Mouse (Mus musculus): ENCODE measurements around the gene Klhl22. TPM values are rescaled to one million over a fixed set of nuclear protein-coding genes. Genes with fewer than 3 reads are reported as not detected.

Klhl22 gene
- total RNA-seq, 2 experiments from 2014 or later: 16.1 to 16.7 TPM

DNA sequence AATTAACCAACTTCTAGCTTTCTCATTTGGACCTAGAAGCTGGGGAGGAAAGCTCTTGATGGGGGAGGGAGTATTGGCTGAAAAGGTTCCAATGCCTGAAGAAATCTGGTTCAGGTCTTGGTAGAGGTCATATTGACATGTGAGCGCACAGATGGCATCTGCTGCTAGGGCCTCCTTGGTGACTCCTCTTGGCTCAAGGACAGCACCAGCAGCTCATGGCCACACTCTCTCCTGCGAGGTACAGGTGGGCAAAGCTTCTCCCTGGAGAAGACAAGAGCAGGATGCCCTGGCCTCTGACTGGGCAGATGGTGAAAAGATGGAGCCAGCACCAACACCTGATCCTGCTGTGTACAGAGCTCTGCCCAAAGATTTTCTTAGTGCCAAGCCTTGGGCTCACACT, 67.1 kb downstream of the Klhl22 start:
- intact Hi-C loops (cut with DNase I): no loop called here
- DNase-seq (ENCODE audit: low spot score): no peak

DNA sequence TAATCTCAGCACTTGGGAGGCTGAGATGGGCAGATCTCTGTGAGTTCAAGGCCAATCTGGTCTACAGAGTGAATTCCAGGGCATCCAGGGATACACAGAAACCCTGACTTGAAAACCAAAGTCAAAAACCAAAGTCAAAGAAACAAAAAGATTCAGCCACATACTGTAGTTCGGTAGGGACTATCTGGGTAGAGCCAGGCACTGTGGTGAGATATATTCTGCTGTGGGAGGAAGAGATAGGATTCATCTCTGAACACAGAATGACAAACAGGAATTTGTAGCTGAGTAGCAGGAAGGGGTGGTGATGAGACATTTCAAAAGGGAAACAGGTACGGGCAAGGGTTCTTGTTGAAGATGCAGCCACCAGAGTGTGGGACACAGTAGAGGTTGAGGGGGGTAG, 68.8 kb downstream of the Klhl22 start:
- no peak for DNase-seq (ENCODE audit: low spot score)
- intact Hi-C loops (cut with DNase I): no loop called here

DNA sequence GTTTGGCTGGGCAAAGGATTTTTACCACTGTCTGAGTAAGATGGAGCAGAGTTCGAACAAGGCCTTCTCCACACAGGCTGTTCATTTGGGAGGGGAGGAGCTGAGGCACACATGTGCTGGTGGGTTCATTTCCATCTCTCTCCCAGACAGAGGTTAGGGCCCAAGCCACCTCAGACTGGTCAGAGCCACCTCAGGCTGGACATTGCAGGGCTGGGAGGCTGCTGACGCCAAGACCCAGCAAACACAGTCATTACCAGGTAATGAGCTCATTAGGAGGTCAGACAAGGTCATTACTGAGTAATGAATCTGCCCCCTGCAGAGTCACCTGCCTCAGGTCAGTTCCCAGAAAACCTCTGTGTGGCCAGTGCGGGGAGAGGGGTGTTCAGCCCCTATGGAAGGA, 69.4 kb downstream of the Klhl22 start:
- no peak for DNase-seq (ENCODE audit: low spot score)
- intact Hi-C loops (cut with DNase I): no loop called here

DNA sequence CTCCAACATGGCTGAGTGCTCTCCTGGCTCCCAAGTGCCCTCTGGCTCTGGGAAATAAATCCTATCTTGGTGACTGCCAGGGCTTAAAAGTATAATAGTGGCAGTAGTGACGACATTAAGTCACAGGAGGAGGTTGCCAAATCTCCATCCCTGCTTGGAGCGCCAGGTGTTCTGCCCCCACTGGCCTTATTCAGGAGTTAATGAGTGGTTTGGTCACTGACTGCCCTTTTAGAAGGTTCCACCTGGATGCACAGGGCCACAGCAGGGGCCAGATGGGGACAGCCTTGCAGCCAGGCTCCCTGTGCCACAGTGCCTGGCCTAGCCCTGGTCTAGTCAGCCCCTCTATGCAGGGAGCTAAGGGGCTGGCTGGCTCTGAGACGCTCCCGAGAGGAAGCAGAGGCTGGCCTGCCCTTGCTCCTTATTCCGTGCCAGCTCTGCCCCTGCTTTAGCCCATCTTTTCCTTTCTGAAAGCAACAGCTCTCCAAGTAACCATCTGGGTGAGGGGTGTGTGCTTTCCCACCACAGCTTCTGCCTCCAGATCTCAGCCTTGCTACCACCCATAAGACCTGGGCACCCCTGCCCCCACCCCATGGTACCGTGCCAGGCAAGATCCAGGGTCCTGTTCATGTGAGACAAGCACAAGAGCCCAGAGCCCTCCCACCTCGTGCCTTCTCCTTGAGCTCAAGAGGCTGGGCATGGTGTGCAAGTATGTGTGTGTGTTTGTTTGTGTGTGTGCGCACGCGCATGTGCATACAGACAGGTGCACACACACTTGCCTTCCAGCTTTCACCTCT, 71.2 kb downstream of the Klhl22 start:
- intact Hi-C loops (cut with DNase I): no loop called here
- no peak for DNase-seq (ENCODE audit: low spot score)

DNA sequence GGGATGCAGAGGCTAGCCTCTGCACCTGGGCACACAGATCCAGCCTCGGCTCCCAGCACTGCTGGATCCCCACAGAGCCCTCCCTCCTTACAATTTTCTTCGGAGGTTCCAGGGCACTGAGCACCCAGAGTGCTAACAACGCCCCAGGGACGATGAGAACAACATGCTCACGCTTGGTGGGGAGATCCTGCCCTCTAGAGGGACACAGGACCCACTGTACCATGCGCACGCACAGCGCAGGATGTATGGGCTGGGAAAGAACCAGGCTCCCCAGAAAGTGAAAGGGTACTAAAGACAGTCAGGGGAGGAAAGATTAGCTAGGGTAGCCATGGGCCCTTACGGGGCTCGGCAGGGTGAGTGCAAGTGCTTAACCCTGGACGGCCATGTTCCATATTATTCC, 72.4 kb downstream of the Klhl22 start:
- intact Hi-C loops (cut with DNase I): no loop called here
- no peak for DNase-seq (ENCODE audit: low spot score)

DNA sequence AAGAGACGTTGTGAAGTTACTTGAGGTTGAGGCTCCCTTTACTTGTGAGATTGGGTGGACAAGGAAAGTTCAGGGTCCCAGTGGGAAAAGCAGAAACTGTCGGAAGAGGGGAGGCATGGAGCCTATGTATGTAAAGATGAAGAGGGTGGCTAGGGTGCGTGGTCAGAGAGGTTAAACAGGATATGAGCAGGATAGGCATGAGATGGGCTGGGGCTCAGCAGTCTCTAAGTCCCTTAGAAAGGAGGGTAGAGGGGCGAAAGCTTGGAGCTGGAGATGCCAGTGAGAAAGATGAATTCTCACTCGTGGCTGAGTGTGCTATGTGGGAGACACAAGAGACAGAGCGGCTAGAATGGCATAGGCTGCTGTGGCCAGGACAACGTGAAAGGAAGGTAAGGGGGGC, 73.4 kb downstream of the Klhl22 start, which contains the start of gene B830017H08Rik:
Gene B830017H08Rik, plus strand, starts transcription at position 301 of the 400 bp plus-strand sequence.
- DNase-seq (ENCODE audit: low spot score): no peak
- intact Hi-C loops (cut with DNase I): no loop called here

DNA sequence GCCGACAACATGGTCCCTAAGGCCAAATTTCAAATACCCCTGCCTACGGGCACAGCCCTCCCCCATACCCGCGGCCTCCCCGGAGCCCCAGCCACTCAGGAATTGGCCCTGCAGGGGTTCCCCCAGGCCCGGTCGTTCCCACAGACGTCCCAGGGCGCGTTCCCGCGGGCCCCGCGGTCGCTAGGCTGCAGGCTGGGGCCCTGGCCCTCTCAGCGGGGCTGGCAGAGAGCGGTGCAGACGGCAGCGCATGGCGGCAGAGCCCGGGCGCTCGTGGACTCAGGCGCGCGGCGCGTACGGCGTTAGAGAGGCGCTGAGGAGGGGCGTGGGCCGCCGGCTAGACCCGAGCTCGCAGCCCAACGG, 73.9 kb downstream of the Klhl22 start:
- intact Hi-C loops (cut with DNase I): no loop called here
- no peak for DNase-seq (ENCODE audit: low spot score)

DNA sequence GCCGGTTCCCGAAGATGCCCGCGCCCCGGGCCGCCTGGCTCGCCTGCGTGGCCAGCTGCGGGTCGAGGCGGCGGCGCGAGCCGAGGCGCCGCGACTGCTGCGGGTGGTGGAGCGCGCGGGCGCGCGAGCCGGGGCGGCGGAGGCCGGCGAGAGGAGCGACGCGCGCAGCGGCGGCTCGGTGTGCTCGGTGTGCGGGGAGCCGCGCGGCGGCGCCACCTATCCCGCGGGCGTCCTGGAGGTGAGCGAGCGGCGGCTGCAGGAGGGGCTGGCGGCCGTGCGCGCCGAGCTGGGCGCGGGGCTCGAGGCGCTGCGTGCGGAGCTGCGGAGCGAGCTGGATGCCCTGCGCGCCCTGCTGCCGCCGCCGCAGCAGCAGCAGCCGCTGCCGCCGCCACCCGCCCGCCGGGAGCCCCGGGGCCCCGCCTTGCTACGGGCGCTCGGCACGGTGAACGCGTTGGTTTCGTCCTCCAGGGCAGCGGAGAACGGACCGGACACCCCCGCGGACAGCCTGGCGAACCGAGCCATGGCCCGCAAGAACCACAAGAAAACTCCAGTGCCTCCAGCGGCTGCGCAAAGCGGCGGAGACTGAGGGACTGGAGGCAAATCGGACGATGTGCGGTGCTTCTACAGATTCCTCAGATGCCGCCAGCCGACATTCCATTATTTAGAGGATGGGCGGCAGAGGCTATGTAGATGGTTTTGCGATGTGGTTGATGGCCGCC, 74.4 kb downstream of the Klhl22 start:
- intact Hi-C loops (cut with DNase I): no loop called here

DNA sequence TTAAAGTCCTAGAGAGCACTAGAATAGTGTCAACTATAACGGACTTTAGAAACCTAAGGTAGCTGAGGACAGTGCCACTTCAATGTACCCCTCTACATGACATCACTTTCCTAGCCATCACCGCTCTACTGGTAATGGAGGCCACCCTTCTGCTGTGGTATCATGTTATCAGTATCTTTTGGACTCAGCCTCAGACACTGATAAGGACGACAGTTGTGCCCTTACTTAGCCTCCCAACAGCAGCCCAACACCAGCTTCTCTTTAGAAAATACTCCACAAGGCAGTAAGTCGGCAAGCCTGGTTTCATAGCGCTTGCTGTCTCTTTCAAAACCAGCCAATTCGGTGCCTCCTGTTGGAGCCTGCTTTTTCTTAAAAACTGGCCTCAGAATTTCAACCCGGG, 75.1 kb downstream of the Klhl22 start:
- no peak for DNase-seq (ENCODE audit: low spot score)
- intact Hi-C loops (cut with DNase I): no loop called here

More for the DNA sequence above, 74.4 kb downstream of the Klhl22 start:
- no peak for DNase-seq (ENCODE audit: low spot score)

DNA sequence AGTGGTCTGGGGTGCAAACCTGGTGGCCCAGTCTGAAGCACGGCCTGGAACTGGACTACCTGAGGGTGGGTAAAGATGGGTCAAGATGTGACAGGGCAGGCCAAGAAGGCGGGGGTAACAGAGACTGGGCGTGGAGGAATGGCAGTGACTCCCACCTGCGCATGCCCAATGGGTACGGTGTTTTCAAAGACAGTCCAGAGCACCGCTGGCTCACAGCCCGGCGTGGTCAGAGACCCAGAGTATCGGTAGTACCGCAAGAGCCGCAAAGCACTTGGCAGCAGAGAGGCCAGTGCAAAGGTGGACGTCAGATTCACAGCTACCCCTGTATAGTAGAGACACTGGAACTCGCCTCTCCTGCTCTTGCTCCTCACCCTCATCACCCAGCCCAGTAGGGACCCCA, 76.1 kb downstream of the Klhl22 start:
- no peak for DNase-seq (ENCODE audit: low spot score)
- intact Hi-C loops (cut with DNase I): no loop called here

DNA sequence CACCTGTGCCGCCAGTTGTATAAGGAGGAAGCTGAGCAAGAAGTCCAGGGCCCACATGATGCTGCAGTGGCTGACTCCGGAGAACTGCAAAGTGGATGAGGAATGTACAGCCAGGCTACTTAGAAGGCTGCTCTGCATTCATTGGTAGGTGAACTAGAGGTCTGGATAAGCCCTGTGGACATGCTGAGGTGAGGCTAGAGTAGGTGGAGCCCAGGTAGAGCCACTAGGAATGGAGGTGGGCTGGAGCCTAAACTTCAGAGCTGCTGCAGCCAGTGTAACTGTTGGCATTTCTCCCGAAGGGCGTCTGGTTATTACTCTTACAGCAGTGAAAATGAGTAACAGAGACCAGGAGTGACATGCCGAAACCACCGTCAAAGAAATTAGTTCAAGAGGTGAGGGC, 78.6 kb downstream of the Klhl22 start, which contains the start of gene Car15:
Gene Car15, minus strand, starts transcription at position 314 of the 400 bp plus-strand sequence.
- intact Hi-C loops (cut with DNase I): no loop called here
- DNase-seq (ENCODE audit: low spot score): no peak

DNA sequence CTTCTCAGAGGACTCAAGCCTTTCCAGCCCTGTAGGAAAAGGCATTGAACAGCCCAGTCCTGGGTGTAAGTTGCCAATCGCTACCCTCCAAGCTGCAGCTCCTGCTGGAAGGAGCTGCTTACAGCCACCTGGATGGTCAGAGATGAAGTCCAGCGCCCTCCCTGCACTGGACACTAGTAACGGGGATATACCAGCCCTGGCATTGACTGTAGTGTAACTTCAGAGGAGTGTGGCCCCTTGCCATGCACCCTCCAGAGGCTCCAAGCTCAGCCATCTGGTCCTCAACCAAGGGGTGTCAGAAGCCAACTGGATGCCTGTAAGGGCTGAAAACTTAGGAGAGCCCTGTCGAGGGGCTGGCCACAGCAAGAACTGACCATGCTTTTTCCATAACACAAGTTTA, 80.6 kb downstream of the Klhl22 start:
- DNase-seq (ENCODE audit: low spot score): no peak

DNA sequence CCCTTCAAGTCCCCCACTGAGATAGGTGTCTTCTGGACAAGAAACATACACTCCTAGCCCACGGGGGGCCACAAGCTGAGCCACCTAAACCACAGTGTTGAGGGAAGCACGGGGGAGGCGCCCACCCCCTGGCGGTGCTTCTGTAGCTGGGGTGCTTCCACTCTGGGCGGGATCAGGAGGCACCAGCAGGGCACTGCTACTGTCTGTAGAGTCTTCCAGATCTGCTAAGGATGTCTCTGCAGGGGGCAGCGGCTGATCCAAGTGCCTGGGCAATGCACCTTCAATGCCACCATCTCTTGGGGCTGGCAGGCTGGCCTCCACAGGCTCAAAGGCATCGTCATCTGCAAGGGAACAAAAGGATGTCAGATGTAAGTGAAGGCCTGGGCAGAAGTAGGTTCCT, 83.0 kb downstream of the Klhl22 start:
- no peak for DNase-seq (ENCODE audit: low spot score)
- intact Hi-C loops (cut with DNase I): no loop called here

More for the DNA sequence above, 80.6 kb downstream of the Klhl22 start:
- intact Hi-C loops (cut with DNase I): no loop called here

Other genes starting within 250 kb of the Klhl22 start
- gene Thap7, start 228.5 kb upstream of the Klhl22 start, total RNA-seq (2021): 10 to 100 TPM; 13.1 to 14.7 TPM
- gene Lrrc74b, start 198.4 kb upstream of the Klhl22 start, total RNA-seq (2021): under 1 TPM in 1 of 2 experiments, not detected in 1; 0.17 TPM
- under 1 TPM; 0.50 to 0.83 TPM for gene P2rx6, start 197.7 kb upstream of the Klhl22 start, total RNA-seq (2021)
- gene Slc7a4, start 176.4 kb upstream of the Klhl22 start, total RNA-seq (2021): 1 to 10 TPM; 1.4 to 2.3 TPM
- 10 to 100 TPM; 18.3 to 20.7 TPM for gene Smpd4, start 140.3 kb upstream of the Klhl22 start, total RNA-seq (2021)
- gene Ccdc74a, start 113.1 kb upstream of the Klhl22 start, total RNA-seq (2021): under 1 TPM in 1 of 2 experiments, not detected in 1; 0.36 TPM
- gene Med15, start 26.7 kb upstream of the Klhl22 start, total RNA-seq (2021): 10 to 100 TPM; 24.5 to 26.6 TPM
- 1 to 10 TPM; 5.1 to 5.6 TPM for gene Scarf2, start 37.7 kb downstream of the Klhl22 start, total RNA-seq (2021)
- gene B830017H08Rik, start 73.5 kb downstream of the Klhl22 start, total RNA-seq (2021): not detected
- 1 to 10 TPM; 1.8 to 2.5 TPM for gene Car15, start 78.7 kb downstream of the Klhl22 start, total RNA-seq (2021)
- under 1 TPM; 0.17 to 0.68 TPM for gene Gm20518, start 132.1 kb downstream of the Klhl22 start, total RNA-seq (2021)
- under 1 TPM; 0.05 to 0.11 TPM for gene Tssk1, start 134.6 kb downstream of the Klhl22 start, total RNA-seq (2021)
- 10 to 100 TPM; 46.5 to 49.5 TPM for gene Dgcr2, start 138.9 kb downstream of the Klhl22 start, total RNA-seq (2021)
- not detected for gene Tssk2, start 139.0 kb downstream of the Klhl22 start, total RNA-seq (2021)
- gene Ess2, start 151.7 kb downstream of the Klhl22 start, total RNA-seq (2021): 1 to 10 TPM; 8.7 to 9.3 TPM
- gene Gsc2, start 155.4 kb downstream of the Klhl22 start, total RNA-seq (2021): not detected
- gene Slc25a1, start 168.6 kb downstream of the Klhl22 start, total RNA-seq (2021): 10 to 100 TPM in 1 of 2 experiments, 1 to 10 TPM in 1; 7.1 to 14.8 TPM
- not detected for gene Vpreb2, start 220.8 kb downstream of the Klhl22 start, total RNA-seq (2021)